Mouse (Mus musculus): ENCODE results near the gene Olfr1270.
"Not testable (repeated sequence)": the region's sequence is repeated elsewhere in the genome, so short reads cannot be mapped to it uniquely, and the experiment has no call there.

Gene Olfr1270

DNA sequence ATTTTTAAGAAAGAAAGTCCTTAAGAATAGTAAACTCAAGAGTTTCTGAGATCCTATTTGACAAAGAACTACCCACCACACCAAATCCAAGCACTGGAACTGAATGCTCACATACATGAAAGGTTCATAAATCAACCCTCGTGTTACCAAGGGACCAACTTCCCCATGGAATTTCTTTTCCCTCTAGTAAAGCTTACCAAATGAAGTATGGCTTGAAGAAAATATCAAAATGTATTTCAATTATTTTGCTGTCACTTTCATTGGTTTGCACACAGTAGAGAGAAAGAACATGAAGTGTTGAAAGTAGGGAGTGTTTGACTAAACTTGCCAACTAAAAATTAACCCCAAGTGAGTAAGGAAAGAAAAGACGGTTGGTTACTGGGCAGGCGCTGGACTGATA is at the start of gene Olfr1270:
Gene Olfr1270 (minus strand): TSS at position 101 of the 400 bp plus-strand sequence.
- no peak for DNase-seq

DNA sequence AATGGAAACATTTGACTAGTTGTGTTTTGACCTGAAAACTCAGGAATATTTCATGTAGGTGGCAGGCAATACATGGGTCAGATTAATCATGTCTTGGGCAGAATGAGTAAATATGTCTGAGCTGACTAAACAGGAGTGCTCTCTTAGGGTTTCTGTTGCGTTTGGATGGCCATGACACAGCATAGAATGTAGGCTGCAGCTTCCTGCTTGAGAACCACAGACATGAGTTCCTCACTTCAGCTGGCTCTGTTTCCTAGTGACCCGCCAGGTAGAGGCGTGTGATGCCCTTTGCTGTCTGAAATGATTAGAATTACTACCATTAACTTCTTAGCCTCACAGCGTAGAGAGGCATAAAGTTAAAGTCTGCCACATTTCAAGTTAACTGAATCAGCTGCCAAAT is 46.7 kb upstream of the Olfr1270 start:
- not testable (repeated sequence) for DNase-seq

DNA sequence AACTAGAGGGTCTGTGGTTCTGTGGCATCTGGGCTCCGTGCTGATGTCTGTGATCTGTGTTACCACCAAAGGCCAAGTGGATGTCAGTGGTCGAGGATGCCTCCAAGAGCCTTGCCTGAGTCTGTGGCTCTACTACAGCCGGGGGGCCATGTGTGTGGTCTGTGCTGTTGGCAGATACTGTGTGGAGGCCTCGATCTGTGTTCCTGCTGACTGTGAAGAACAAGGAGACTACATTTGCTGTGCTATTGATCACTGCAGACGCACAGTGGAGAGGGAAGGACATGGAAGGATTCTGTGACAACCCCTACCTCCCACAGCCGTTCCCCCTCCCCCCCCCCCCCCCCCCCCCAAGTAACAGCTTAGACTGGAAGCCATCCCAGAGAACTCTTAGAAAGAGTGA is 42.4 kb upstream of the Olfr1270 start:
- DNase-seq = not testable (repeated sequence)

DNA sequence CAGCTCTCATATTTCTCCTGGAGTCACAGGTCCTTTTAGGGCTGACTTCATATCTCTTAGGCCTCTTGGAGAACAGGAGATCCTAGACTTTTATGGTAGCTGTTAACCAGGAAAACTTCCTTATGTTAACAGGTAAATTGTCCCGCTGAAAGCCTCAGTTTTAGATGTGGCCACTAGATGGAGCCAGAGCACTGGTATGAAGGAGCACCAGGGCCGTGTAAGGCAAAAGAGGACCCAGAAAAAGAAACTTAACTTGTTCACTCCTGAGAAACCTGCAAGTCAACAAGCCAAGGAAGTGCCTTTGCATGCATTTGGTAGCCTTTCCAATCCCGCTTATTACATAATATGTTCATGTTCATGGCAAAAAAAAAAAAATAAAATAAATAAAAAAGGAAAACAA is 41.9 kb upstream of the Olfr1270 start:
- not testable (repeated sequence) for DNase-seq

DNA sequence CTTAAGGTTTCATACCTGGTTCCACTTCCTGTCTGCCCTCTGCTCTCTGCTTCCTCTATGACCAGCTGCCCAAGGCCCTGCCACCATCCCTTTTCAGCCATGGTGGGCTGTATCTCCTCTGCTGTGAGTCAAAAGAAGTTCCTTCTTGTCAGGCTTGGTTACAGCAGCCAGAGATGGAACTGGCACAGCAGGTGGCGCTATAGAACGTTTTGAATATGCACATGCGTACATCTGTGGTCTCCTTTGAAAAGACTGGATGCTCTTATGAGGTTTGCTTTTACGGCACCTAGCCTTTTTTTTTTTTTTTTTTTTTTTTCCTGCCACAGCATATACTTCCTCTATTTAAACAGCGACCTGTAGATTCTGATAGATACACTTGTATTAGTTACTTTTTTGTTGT is 34.2 kb upstream of the Olfr1270 start:
- DNase-seq = not testable (repeated sequence)

DNA sequence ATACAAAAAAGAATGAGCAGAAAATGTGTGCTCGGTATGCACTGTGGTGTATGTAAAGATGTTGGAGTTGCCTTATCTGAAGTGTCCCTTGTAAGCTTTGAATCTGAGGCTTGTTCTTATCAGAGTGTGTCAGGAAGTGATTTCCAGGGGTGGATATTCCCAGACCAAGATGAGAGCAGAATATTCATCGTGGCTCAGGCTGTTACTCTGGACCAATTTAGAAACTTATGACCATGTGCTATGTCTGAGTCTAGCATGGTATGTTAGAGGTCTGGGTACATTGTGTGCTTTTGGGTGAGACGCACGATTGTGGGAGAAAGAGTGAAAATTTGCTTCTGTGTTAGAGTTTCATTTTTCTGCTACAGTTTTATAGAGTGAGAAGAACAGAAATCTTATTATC is 33.2 kb upstream of the Olfr1270 start:
- not testable (repeated sequence) for DNase-seq

DNA sequence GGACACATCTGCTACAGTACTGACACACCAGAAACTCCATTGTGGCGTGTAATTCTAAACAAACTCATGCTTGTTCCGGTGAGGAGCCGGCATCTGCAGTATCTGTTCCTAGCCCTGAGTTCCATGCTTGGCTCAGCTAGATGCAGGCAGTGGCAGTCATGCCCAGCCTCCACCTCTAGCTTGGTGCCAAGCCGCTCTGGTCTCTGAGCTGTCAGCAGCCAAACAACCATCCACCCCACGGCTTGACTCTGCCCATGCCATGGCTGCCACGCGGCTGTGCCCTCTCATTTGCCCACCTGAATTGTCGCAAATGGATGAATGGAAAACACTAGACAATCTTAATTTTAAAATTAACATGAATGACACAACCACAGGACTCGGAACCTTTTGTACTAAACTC is 1.0 kb upstream of the Olfr1270 start:
- no peak for DNase-seq

DNA sequence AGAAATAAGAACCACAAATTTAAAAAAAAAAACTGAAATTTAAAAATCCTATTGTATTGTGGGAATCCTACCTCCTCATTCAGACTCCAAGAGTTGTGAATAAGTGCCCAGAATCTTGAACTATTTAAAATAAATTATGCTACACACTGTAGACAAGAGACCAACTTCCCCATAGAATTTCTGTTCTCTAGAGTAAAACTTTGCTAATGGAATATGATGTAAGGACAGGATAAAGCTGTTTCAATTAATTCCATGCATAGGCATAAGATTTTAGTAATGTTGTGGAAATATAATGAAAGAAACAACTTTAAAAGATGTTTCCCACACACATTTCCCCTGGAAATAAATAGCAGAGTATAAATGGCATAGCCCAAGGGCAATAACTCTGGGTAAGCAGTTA is 10.7 kb downstream of the Olfr1270 start, which contains the start of gene Olfr32:
Gene Olfr32 (minus strand): TSS at position 101 of the 400 bp plus-strand sequence.
- no peak for DNase-seq

DNA sequence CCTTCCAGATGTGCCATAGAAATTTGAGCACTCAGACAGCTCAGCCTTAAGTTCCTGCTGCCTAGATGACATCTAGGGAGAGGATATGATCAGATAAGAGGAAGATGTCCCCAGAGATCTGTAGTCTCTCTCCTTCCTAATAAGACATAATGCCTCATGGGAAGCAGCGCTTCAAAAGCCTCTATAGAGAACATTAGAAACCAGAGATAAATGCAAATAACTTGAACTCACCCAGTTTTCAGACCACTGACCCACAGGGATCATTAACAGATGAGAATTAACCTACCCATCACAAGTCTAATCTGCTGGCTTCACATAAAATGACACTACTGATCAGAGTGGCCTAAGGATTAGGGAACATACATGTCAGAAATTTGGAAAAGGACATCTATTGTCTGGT is 31.6 kb downstream of the Olfr1270 start, which contains the start of gene Olfr1269:
Gene Olfr1269 (minus strand): TSS at position 101 of the 400 bp plus-strand sequence.
- no peak for DNase-seq
